Mouse (Mus musculus) embryonic facial prominence, embryonic 11.5 days (tissue): ENCODE results near the gene Clasp1. TPM values are rescaled to one million over a fixed set of nuclear protein-coding genes. Genes with fewer than 3 reads are reported as not detected.

ENCODE experiments used
- ATAC-seq: fragments of 200-750 bp; cut with Nextera tagmentation; replicated peaks from 2 replicates; pipeline ENCODE4 v1.8.0; 2017; ENCODE audit warnings: low read depth; ENCODE audit not compliant: insufficient number of reproducible peaks, low FRiP score, low TSS enrichment
- DNase-seq: peaks from one replicate; pipeline ENCODE4 v3.0.0-alpha.2; 2015; ENCODE audit warnings: low spot score
- H3K27ac ChIP-seq: fragments of 300-500 bp; sonication (generic); replicated peaks from 2 replicates; pipeline ENCODE4 v1.5.1; 2014; ENCODE audit warnings: mild to moderate bottlenecking, low read depth, low read length, control low read depth
- H3K27me3 ChIP-seq: fragments of 300-500 bp; sonication (generic); 2 replicates; pipeline ENCODE4 v1.6.1; 2014; ENCODE audit warnings: mild to moderate bottlenecking, low read length, moderate library complexity, mixed read lengths; ENCODE audit not compliant: control insufficient read depth, insufficient read depth
- H3K36me3 ChIP-seq: fragments of 300-500 bp; sonication (generic); replicated peaks from 2 replicates; pipeline ENCODE4 v1.6.1; 2014; ENCODE audit warnings: low read depth, mild to moderate bottlenecking, low read length, moderate library complexity, mixed read lengths; ENCODE audit not compliant: control insufficient read depth, insufficient read depth
- H3K4me1 ChIP-seq: fragments of 300-500 bp; sonication (generic); 2 replicates; pipeline ENCODE4 v1.6.1; 2014; ENCODE audit warnings: low read length, mixed read lengths; ENCODE audit not compliant: control insufficient read depth, insufficient read depth
- H3K4me2 ChIP-seq: fragments of 300-500 bp; sonication (generic); 2 replicates; pipeline ENCODE4 v1.6.1; 2014; ENCODE audit warnings: low read depth, mild to moderate bottlenecking, control low read depth, low read length, moderate library complexity
- H3K4me3 ChIP-seq: fragments of 300-500 bp; sonication (generic); 2 replicates; pipeline ENCODE4 v1.5.1; 2014; ENCODE audit warnings: low read depth, low read length, control low read depth
- H3K9ac ChIP-seq: fragments of 300-500 bp; sonication (generic); replicated peaks from 2 replicates; pipeline ENCODE4 v1.6.1; 2014; ENCODE audit warnings: mild to moderate bottlenecking, control low read depth, low read length
- H3K9me3 ChIP-seq: fragments of 300-500 bp; sonication (generic); replicated peaks from 2 replicates; pipeline ENCODE4 v1.6.1; 2016; ENCODE audit warnings: mild to moderate bottlenecking, low read length, inconsistent platforms, mixed read lengths; ENCODE audit not compliant: control insufficient read depth
- WGBS: fragments of 180-500 bp; shearing (Covaris S2); extraction: QIAGEN DNeasy Blood & Tissue Kit; methylation state at CpG from one replicate; pipeline ENCODE4 v1.1.7; 2014; 5-methylcytosine and 5-hydroxymethylcytosine counted together
- polyA plus RNA-seq: library from polyadenylated mRNA; unstranded; fragments of >200 nt; fragmentation: Nextera tagmentation; extraction: Ambion mirVana; gene quantifications from 2 replicates; pipeline ENCODE4 v1.2.1, GENCODE M21; 2014

The Clasp1 gene
- polyA plus RNA-seq, 1 experiment from 2014 or later = 57.7 TPM

DNA sequence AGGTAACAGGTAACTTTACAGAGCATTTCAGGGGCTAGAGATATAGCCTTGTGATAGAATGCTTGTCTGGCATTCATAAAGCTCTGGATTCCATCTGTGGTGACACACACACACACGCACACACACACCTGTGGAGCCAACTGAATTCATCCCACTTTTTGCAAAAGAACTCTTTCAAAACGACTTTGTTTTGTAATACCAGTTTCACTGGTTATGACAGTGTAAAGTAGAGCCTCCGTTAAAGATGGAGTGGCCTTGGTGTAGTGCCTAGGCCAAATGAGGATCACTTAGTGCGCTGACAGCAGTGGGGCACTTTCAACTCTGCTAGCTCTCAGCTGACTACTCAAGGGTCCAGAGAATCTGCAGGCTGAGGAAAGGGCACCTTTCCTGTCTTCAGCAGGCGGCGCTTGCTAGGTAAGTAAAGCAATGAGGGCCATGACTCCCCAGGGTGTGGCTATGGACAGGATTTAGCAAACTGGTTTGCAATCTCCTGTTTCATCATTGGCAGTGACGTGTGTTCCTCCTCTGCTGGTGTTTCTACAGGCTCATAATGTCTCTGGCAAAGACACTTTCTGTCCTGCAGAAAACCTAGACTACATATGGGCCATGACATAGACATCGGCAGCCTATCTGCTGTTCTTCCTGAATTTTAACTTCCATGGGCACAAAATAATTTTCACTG lies 8.6 kb upstream of the Clasp1 start:
- Histone ChIP-seq H3K9me3 (no peaks in the 10 kb centered on the region), H3K4me2 (no peak overlapping the region), H3K9ac (no peak overlapping the region), H3K4me1 (no peaks in the 10 kb centered on the region), H3K27ac (no peak overlapping the region), H3K36me3 (no peaks in the 10 kb centered on the region), H3K4me3 (no peak overlapping the region), H3K27me3 (no peaks in the 10 kb centered on the region)
- DNase-seq = no peak
- ATAC-seq = no peak
- WGBS = 72% methylated on average over 8 of the region's 8 CpGs

DNA sequence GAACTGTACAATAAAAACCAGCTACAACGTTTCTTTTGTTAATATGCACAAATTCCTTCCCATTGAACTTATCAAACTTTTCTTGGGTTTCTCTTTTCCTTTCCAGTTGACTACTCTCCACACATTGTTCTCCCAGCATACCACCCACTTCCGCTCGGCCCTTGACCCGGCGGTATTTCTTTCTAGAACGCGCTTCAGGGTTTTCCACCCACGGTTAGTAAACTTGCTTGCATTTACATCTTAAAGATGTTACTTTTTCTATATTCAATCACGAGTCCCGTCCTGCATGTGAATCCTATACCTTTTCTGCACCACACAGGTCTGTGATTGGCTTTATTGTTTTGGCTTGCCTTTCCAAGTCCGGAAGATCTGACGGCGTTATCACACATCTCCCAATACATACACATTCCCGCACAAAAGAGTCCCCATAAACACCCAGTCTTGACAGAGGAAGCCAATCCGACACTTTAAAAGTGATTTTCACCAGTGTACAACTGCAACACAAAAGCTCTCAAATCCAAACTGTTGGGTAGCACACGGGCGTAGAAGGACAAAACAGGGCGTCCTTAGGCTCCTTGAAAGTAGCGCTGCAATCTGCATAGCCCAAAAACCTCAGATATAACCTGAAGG lies 616 bp upstream of the Clasp1 start:
- Histone ChIP-seq H3K9me3 (no peaks in the 10 kb centered on the region), H3K27ac (0 out of 2 replicates have a peak overlapping the region, but pooled peaks have one; percentile 25), H3K4me2 (peak overlapping the region; percentile 55), H3K4me3 (peak overlapping the region; percentile 97), H3K4me1 (no peaks in the 10 kb centered on the region), H3K9ac (peak overlapping the region; percentile 95), H3K36me3 (no peaks in the 10 kb centered on the region), H3K27me3 (no peaks in the 10 kb centered on the region)
- ATAC-seq = no peak; the same call in 1 of the 2 replicates
- WGBS = under 1% methylated on average over 19 of the region's 19 CpGs
- DNase-seq = peak; percentile 80

DNA sequence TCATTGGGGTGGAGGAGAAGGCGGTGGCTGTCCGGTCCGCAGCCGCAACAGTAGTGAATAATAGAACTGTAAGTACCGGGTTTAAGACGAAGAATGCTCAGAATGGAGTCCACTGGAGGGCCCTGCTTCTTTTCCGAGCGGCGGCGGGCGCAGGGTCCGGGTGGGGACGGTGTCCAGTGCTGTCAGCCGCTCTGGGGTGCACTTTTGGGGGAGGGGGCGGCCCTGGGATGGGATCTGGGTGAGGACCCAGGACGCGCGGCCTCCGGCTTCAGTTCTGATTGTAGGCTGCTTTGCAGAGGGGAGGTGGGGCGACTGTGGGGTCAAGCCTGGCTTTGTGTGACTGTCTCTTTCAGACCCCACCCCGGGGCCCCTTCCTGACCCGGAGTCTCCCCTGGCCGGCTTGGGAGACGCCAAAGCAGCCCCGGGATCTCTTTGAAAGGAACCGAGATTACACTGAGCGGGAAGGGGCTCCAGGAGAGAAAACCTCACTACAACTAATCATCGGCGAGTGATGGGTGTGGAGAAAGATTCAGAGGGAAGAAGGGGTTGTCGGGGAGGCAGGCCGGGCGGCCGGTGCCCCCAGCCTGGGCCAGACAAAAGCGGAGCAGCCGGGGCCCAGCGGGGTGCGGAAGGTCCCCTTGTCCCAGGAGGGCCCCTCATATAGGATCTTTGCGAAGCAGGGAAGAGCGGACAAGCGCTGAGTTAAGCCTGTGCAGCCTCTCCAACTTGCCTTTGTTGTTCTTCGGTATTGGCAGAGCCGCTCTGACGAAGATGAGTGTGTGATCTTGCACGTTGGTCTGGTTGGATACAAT lies 802 bp downstream of the Clasp1 start:
- Histone ChIP-seq H3K4me2 (peak overlapping the region; percentile 71), H3K4me1 (no peaks in the 10 kb centered on the region), H3K27me3 (no peaks in the 10 kb centered on the region), H3K4me3 (peak overlapping the region; percentile 97), H3K36me3 (no peaks in the 10 kb centered on the region), H3K9ac (peak overlapping the region; percentile 95), H3K27ac (peak overlapping the region; percentile 88), H3K9me3 (no peaks in the 10 kb centered on the region)
- ATAC-seq = peak; percentile 73
- under 1% methylated on average over 43 of the region's 44 CpGs for WGBS
- peak; percentile 41 for DNase-seq

DNA sequence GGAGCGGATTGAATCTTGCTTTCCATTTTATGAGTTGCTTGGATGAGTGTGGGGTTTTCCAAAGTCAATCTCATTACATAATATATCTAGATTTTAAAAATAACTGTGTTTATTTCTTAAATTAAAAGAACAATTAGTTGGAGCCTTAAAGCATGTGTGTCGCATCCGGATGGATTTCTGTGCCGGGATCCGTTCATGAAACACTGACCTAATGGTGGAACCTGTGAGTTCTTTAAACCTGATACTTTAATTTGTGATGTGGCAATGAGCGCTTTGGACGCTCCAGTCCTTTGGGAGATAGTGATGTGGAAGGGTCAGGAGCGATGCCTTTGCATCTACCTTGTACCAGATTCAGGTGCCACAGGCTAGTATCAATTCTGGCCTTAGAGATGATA lies 1.4 kb downstream of the Clasp1 start:
- Histone ChIP-seq H3K36me3 (no peaks in the 10 kb centered on the region), H3K4me2 (peak overlapping the region; percentile 71), H3K27me3 (no peaks in the 10 kb centered on the region), H3K4me1 (no peaks in the 10 kb centered on the region), H3K4me3 (peak overlapping the region; percentile 97), H3K9ac (peak overlapping the region; percentile 95), H3K27ac (peak overlapping the region; percentile 88), H3K9me3 (no peaks in the 10 kb centered on the region)
- DNase-seq (peak; percentile 5), ATAC-seq (no peak)
- 10% methylated on average over 8 of the region's 8 CpGs for WGBS

DNA sequence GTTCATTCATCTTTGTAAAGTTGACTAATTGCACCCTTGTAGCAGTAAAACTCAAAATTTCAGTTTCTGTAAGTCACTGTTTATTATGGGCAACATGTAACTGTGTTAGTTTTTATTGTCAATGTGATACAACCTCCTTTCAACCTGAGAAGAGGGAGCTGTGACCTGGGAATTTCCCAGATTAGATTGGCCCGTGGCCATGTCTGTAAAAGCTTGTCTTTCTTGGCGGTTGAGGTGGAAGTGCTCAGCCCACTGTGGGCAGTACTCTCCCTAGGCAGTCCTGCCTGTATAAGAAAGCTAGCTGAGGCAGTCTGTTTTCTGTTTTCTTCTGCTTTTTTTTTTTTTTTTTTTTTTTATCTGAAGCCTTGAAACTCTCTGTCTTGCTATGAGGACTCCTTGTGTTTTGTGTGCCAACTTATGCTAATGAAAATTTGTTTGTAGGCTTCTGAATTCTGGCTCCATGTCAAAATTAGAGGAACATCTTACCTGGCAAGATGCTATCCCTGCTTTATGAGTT lies 2.1 kb downstream of the Clasp1 start:
- H3K9ac ChIP-seq = no peak overlapping the region
- 84% methylated on average over 2 of the region's 2 CpGs for WGBS
- H3K4me1 ChIP-seq = no peaks in the 10 kb centered on the region
- peak overlapping the region; percentile 71 for H3K4me2 ChIP-seq
- H3K27me3 ChIP-seq = no peaks in the 10 kb centered on the region
- H3K36me3 ChIP-seq = no peaks in the 10 kb centered on the region
- H3K4me3 ChIP-seq = peak overlapping the region; percentile 97
- H3K27ac ChIP-seq = no peak overlapping the region
- no peaks in the 10 kb centered on the region for H3K9me3 ChIP-seq
- no peak for DNase-seq
- no peak for ATAC-seq

DNA sequence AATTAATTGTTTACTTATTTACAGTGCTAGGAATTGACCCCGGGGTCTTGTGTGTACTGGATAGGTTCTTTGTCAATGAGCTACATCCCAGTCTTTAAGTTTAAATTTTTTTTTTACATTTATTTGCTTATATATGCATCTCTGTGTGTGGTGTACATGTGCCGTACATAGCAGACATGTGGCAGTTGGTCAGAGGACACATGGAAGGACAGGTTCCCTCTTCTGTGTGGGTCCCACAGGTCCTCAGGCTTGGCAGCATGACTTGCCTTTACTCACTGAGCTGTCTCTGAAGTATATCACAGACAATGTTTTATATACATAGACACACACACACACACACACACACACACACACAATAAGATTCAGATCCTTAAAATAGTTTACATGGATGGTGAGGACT lies 3.4 kb downstream of the Clasp1 start:
- no peaks in the 10 kb centered on the region for H3K36me3 ChIP-seq

DNA sequence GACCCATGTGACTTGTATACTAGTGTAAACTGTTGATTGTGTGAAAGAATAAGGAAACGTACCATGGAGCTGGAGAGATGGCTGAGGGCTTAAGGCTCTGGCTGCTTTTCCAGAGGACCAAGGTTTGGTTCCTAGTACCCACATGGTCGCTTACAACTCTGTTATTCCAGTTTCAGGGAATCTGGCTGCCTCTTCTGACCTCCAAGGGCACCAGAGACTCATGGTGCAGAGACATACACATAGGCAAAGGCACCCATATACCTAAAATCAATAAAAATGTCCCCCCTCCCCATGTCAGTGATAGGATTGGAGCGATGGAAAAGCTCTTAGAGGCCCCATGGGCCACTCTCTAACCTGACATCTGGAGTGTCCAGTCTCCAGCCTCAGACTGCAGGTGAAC lies 5.1 kb downstream of the Clasp1 start:
- 91% methylated on average over 3 of the region's 3 CpGs for WGBS
- H3K9me3 ChIP-seq = no peaks in the 10 kb centered on the region
- ATAC-seq (no peak), DNase-seq (no peak)
- no peaks in the 10 kb centered on the region for H3K36me3 ChIP-seq
- H3K4me3 ChIP-seq = no peak overlapping the region
- no peaks in the 10 kb centered on the region for H3K4me1 ChIP-seq
- no peak overlapping the region for H3K27ac ChIP-seq
- no peaks in the 10 kb centered on the region for H3K27me3 ChIP-seq
- H3K9ac ChIP-seq = no peak overlapping the region
- no peak overlapping the region for H3K4me2 ChIP-seq

More for the DNA sequence above, 3.4 kb downstream of the Clasp1 start:
- H3K9me3 ChIP-seq = no peaks in the 10 kb centered on the region
- no peak overlapping the region for H3K9ac ChIP-seq
- 85% methylated on average over 2 of the region's 2 CpGs for WGBS
- DNase-seq (no peak), ATAC-seq (no peak)
- no peak overlapping the region for H3K4me2 ChIP-seq
- no peaks in the 10 kb centered on the region for H3K27me3 ChIP-seq
- no peak overlapping the region for H3K4me3 ChIP-seq
- H3K27ac ChIP-seq = no peak overlapping the region
- no peaks in the 10 kb centered on the region for H3K4me1 ChIP-seq
